Mouse (Mus musculus): ENCODE data around the gene Olfr1412. TPM values are rescaled to one million over a fixed set of nuclear protein-coding genes. Genes with fewer than 3 reads are reported as not detected.

The Olfr1412 gene
- total RNA-seq, 2 experiments from 2014 or later, result not detected

DNA sequence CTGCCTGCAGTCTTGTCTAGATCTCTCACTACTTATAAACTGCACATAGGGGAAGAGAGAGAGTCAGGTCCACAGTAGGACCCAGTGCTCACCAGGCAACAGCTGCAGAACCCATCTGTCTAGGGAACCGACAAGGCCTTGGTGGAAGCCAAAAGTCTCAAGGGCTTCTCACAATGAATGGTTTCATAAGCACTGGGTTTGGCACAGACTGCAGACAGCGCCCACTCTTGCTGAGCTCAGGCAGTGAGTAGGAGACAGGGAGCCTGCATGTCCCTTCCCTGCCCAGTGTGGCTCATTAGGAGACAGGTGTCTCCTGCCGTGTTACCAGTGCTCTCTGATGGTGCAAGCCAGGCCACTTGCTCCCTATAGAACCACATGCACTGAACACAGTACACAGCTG is 52.6 kb downstream of the Olfr1412 start:
- DNase-seq, result no peak

DNA sequence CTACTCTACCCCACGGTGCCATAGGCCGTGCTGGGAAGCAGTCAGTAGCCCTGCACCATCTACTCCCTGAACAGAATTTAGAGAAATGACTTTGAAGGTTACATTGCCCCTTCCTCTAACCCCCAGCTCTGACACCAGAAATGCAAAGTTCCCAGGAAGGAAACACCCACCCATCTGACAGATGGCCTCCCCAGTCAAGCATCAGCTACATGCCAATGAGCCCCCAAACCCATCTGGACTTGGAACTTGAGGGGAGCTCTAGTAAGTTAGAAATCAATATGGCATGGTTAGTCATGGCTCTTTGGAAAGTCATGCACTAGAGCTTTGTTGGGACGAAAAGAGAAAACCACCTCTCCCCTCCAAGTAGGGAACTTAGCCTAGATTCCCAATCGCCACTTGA is 53.2 kb downstream of the Olfr1412 start:
- no peak for DNase-seq

DNA sequence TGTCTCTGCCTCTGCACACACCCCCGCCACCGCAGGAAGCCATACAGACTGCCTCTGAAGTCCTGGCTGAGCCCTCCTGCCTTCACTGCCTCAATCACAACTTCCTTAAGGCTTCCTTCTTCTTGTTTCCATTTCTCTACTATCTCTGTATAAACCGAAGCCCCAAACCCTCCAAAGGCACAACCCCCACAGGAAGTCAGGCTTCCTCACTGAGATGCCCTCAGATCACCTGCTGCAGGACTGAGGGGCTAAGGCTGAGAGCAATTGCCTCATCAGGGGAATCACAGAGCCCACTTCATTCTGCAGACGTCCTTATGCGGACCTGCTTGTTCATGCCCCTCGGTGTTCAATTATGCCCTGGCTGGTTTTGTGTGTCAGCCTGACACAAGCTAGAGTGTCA is 54.8 kb downstream of the Olfr1412 start:
- DNase-seq, result no peak

Other genes starting within 250 kb of the Olfr1412 start
- 100 to 1,000 TPM; 379 to 385 TPM for gene Ndufa10, start 111.9 kb upstream of the Olfr1412 start, total RNA-seq (2021)
- gene Olfr1416, start 100.7 kb upstream of the Olfr1412 start, total RNA-seq (2021), result not detected
- not detected for gene Olfr1415, start 89.7 kb upstream of the Olfr1412 start, total RNA-seq (2021)
- gene Olfr1414, start 67.1 kb upstream of the Olfr1412 start, total RNA-seq (2021), result not detected
- not detected for gene Olfr1413, start 14.5 kb upstream of the Olfr1412 start, total RNA-seq (2021)
- gene Olfr1411, start 8.6 kb downstream of the Olfr1412 start, total RNA-seq (2021), result not detected
- gene Olfr1410, start 20.0 kb downstream of the Olfr1412 start, total RNA-seq (2021), result not detected
- gene Olfr12, start 32.0 kb downstream of the Olfr1412 start, total RNA-seq (2021), result not detected
- 100 to 1,000 TPM; 257 to 268 TPM for gene Cops9, start 56.2 kb downstream of the Olfr1412 start, total RNA-seq (2021)
- under 1 TPM; 0.41 to 0.49 TPM for gene Otos, start 63.1 kb downstream of the Olfr1412 start, total RNA-seq (2021)
- 100 to 1,000 TPM; 276 to 282 TPM for gene Gpc1, start 245.9 kb downstream of the Olfr1412 start, total RNA-seq (2021)

All from gastrocnemius, postnatal 10 days (tissue).